Mouse (Mus musculus): ENCODE measurements around the gene Lct.

DNA sequence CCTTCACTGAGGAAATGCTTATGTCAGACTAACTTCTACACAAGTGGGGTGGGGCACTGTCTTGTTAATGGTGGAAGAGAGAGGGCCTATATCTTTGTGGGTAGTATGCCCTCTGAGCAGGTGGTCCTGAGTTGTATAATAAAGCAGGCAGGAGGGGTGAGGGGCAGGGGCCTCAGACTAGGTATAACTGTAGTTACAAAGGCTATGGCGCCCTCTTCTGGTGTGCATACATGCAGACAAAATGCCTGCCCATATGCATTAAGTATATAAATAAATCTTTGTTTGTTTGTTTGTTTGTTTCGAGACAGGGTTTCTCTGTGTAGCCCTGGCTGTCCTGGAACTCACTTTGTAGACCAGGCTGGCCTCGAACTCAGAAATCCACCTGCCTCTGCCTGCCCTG is 19.1 kb downstream of the Lct start:
- TF ChIP-seq POLR2A (IDR thresholded peaks at IDR 0.05; ENCODE audit: control insufficient read depth, low read depth, low read length): no peak
- no peak for TF ChIP-seq CTCF (IDR thresholded peaks at IDR 0.05; ENCODE audit: control insufficient read depth, insufficient read depth, insufficient replicate concordance, low read depth, low read length)
